Mouse (Mus musculus): ENCODE data around the gene Map2k5. TPM values are rescaled to one million over a fixed set of nuclear protein-coding genes. Genes with fewer than 3 reads are reported as not detected.

The Map2k5 gene
- polyA plus RNA-seq, 1 experiment from 2014 or later = 27.3 TPM

DNA sequence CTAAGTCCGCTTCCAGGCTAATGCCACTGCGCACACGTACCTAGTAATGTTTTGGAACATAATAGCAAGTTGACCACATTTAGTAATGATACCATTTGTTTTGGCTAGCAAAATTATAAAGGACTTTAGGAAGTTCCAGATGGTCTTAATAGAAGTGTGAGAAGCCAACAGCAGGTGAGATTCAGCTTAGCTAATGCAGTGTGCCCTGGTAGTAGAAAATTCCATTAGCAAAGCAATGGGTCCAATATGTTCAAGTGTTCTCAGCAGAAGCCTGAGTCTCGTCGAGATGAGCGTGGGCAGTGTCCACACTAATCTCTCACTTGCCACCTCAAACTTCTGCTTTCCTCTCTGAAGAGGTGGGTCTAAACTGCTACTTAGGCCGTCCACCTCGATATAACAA, 27.7 kb downstream of the Map2k5 start:
- Histone ChIP-seq H3K36me3 (ENCODE audit: control insufficient read depth, insufficient read depth, low read length) (no peaks in the 10 kb centered on the region), H3K4me2 (ENCODE audit: low read depth, low read length) (no peak overlapping the region), H3K9me3 (ENCODE audit: control insufficient read depth, low read length) (no peaks in the 10 kb centered on the region), H3K9ac (ENCODE audit: low read length) (no peak overlapping the region), H3K27ac (ENCODE audit: low read length) (no peak overlapping the region), H3K27me3 (ENCODE audit: control insufficient read depth, insufficient read depth, low read depth, low read length) (no peaks in the 10 kb centered on the region), H3K4me1 (replicated peaks; ENCODE audit: control insufficient read depth, insufficient read depth, low read length) (no peaks in the 10 kb centered on the region), H3K4me3 (ENCODE audit: low read length) (no peak overlapping the region)
- WGBS = 90% methylated on average over 8 of the region's 8 CpGs
- ATAC-seq (ENCODE audit: low read depth) = no peak

DNA sequence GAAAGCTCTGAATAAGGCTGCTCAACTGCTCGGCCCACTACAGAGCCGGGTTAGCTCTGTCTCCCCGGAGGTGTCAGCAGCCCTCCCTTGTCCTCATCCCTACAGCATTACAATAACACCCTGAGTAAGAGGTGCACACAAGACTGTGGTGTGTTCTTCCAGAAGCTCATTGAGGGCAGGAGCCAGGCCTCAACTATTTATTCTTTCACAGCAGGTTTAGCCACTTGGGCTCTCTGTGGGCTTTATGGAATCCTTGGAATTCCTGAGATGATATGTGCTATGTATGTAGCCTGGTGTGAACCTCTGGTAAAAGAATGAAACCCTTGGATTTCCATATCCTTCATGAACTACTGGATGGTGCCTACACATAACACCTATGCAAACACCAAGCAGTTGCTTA, 28.5 kb downstream of the Map2k5 start:
- ATAC-seq (ENCODE audit: low read depth) = no peak

DNA sequence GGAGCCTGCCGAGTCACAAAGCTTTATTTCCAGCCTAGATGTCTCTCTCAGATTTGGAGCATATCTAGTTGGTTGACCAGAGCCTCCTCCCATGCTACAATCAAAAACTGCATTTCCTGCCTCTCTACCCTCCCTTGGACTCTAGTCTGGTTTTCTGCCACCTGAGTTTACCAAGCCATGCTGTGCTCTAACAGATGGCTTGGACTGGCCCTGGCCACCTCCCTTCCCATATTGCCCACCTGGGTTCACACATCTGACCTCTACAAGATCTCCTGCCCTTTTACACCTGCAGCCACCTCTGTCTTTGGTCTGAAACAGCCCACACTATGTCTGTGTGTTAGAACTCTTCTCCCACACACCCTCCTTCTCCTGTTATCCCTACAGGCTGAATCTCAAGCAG, 29.6 kb downstream of the Map2k5 start:
- no peak overlapping the region for H3K9ac ChIP-seq (ENCODE audit: low read length)
- no peak for ATAC-seq (ENCODE audit: low read depth)
- H3K4me3 ChIP-seq (ENCODE audit: low read length) = no peak overlapping the region
- H3K4me2 ChIP-seq (ENCODE audit: low read depth, low read length) = no peak overlapping the region
- no peaks in the 10 kb centered on the region for H3K9me3 ChIP-seq (ENCODE audit: control insufficient read depth, low read length)
- 78% methylated on average over 1 of the region's 1 CpGs for WGBS
- H3K27me3 ChIP-seq (ENCODE audit: control insufficient read depth, insufficient read depth, low read depth, low read length) = no peaks in the 10 kb centered on the region
- H3K27ac ChIP-seq (ENCODE audit: low read length) = no peak overlapping the region
- H3K4me1 ChIP-seq (replicated peaks; ENCODE audit: control insufficient read depth, insufficient read depth, low read length) = no peaks in the 10 kb centered on the region
- H3K36me3 ChIP-seq (ENCODE audit: control insufficient read depth, insufficient read depth, low read length) = no peaks in the 10 kb centered on the region

More for the DNA sequence above, 28.5 kb downstream of the Map2k5 start:
- H3K4me3 ChIP-seq (ENCODE audit: low read length) = no peak overlapping the region
- H3K9me3 ChIP-seq (ENCODE audit: control insufficient read depth, low read length) = no peaks in the 10 kb centered on the region
- H3K27ac ChIP-seq (ENCODE audit: low read length) = no peak overlapping the region
- H3K36me3 ChIP-seq (ENCODE audit: control insufficient read depth, insufficient read depth, low read length) = no peaks in the 10 kb centered on the region
- no peaks in the 10 kb centered on the region for H3K27me3 ChIP-seq (ENCODE audit: control insufficient read depth, insufficient read depth, low read depth, low read length)
- 67% methylated on average over 3 of the region's 3 CpGs for WGBS
- no peak overlapping the region for H3K9ac ChIP-seq (ENCODE audit: low read length)
- H3K4me1 ChIP-seq (replicated peaks; ENCODE audit: control insufficient read depth, insufficient read depth, low read length) = no peaks in the 10 kb centered on the region
- H3K4me2 ChIP-seq (ENCODE audit: low read depth, low read length) = no peak overlapping the region

DNA sequence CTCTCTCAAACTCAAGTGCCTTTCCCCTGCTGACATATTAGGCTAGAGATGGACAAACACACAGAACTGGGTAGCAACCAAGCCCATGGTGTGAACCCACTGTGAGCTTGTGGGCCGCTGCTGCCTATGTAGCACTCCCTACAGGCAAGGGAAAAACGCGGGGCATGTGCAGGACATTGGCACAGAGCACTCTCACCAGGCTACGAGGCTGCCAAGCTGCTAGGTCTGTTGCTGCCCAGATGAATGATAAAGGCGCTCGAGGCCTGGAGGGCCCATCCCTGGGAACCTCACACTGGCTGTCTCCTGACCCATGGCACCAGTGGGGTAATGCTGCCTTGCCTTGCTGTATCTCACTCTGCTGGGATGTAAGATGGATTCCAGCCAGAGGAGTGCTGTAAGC, 31.7 kb downstream of the Map2k5 start:
- Histone ChIP-seq H3K9me3 (ENCODE audit: control insufficient read depth, low read length) (no peaks in the 10 kb centered on the region), H3K27ac (ENCODE audit: low read length) (no peak overlapping the region), H3K4me2 (ENCODE audit: low read depth, low read length) (no peak overlapping the region), H3K27me3 (ENCODE audit: control insufficient read depth, insufficient read depth, low read depth, low read length) (no peaks in the 10 kb centered on the region), H3K4me1 (replicated peaks; ENCODE audit: control insufficient read depth, insufficient read depth, low read length) (no peaks in the 10 kb centered on the region), H3K4me3 (ENCODE audit: low read length) (no peak overlapping the region), H3K36me3 (ENCODE audit: control insufficient read depth, insufficient read depth, low read length) (no peaks in the 10 kb centered on the region), H3K9ac (ENCODE audit: low read length) (no peak overlapping the region)
- ATAC-seq (ENCODE audit: low read depth) = no peak
- 83% methylated on average over 6 of the region's 6 CpGs for WGBS

DNA sequence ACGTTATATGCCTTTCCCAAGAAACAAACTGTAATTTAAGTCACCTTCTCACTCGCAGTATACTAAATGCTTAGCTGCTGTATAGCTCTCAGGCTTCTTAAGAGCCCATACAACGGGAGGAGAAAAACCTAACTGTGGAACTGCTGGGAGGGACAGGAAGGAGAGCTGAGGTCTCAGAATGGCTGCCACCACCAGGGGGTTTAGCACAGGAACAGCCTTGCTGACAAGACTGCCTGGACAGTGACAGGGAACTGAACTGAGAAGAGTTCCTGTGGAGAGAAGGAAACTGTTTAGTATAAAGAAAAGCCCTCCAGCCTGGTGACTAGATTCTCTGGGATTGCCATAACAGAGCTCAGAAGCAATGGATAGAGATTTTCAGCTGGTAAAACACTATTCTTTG, 35.9 kb downstream of the Map2k5 start:
- no peak for ATAC-seq (ENCODE audit: low read depth)
- Histone ChIP-seq H3K4me3 (ENCODE audit: low read length) (no peak overlapping the region), H3K27ac (ENCODE audit: low read length) (no peak overlapping the region), H3K36me3 (ENCODE audit: control insufficient read depth, insufficient read depth, low read length) (no peaks in the 10 kb centered on the region), H3K4me2 (ENCODE audit: low read depth, low read length) (no peak overlapping the region), H3K9me3 (ENCODE audit: control insufficient read depth, low read length) (no peaks in the 10 kb centered on the region), H3K4me1 (replicated peaks; ENCODE audit: control insufficient read depth, insufficient read depth, low read length) (no peaks in the 10 kb centered on the region), H3K27me3 (ENCODE audit: control insufficient read depth, insufficient read depth, low read depth, low read length) (no peaks in the 10 kb centered on the region), H3K9ac (ENCODE audit: low read length) (no peak overlapping the region)
- WGBS = 71% methylated on average over 3 of the region's 3 CpGs

DNA sequence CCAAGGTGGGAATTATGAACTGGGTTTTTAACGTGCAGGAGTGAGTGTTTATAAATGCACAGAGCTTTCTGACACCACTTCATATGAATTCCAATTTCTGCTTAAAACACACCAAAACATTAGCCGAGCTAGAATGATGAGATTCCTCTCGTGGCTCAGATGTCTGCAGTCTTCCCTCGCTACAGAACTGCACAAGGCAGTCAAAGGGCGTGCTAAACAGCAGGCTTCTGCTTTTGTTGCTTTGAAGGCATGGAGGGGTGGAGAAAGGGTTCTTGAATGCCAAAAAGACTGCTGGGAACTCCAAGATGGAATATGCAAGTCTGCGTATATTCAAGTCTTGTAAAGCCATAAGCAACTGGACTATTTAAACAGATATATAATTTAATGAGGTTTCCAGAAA, 38.4 kb downstream of the Map2k5 start:
- Histone ChIP-seq H3K27ac (ENCODE audit: low read length) (no peak overlapping the region), H3K4me2 (ENCODE audit: low read depth, low read length) (no peak overlapping the region), H3K36me3 (ENCODE audit: control insufficient read depth, insufficient read depth, low read length) (no peaks in the 10 kb centered on the region), H3K4me1 (replicated peaks; ENCODE audit: control insufficient read depth, insufficient read depth, low read length) (no peaks in the 10 kb centered on the region), H3K9ac (ENCODE audit: low read length) (no peak overlapping the region), H3K27me3 (ENCODE audit: control insufficient read depth, insufficient read depth, low read depth, low read length) (no peaks in the 10 kb centered on the region), H3K4me3 (ENCODE audit: low read length) (no peak overlapping the region), H3K9me3 (ENCODE audit: control insufficient read depth, low read length) (no peaks in the 10 kb centered on the region)
- whole genome bisulfite sequencing = 59% methylated on average over 6 of the region's 6 CpGs
- no peak for ATAC-seq (ENCODE audit: low read depth)

DNA sequence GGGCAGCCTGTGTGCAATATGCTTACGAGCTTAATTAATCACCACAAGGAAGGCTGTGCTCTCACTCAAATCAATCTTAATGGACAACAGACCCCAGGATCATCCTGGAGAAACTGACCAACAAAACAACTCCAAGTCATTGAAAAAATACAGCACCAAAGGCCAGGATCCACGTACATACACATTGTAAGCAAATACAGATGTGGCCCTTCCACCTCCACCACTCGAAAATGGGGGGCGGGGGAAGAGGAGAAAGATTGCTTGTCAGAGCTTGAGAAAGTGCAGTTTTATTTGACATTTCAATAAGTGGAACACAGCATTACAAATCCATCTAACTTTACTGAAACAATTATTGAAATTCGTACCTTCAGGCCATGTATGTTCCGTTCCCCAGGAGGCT, 39.0 kb downstream of the Map2k5 start:
- Histone ChIP-seq H3K27ac (ENCODE audit: low read length) (no peak overlapping the region), H3K4me3 (ENCODE audit: low read length) (no peak overlapping the region), H3K9ac (ENCODE audit: low read length) (no peak overlapping the region), H3K9me3 (ENCODE audit: control insufficient read depth, low read length) (no peaks in the 10 kb centered on the region), H3K36me3 (ENCODE audit: control insufficient read depth, insufficient read depth, low read length) (peaks cover 4% of the 10 kb centered on the region), H3K4me2 (ENCODE audit: low read depth, low read length) (no peak overlapping the region), H3K4me1 (replicated peaks; ENCODE audit: control insufficient read depth, insufficient read depth, low read length) (no peaks in the 10 kb centered on the region), H3K27me3 (ENCODE audit: control insufficient read depth, insufficient read depth, low read depth, low read length) (no peaks in the 10 kb centered on the region)
- no peak for ATAC-seq (ENCODE audit: low read depth)
- 77% methylated on average over 6 of the region's 6 CpGs for WGBS

DNA sequence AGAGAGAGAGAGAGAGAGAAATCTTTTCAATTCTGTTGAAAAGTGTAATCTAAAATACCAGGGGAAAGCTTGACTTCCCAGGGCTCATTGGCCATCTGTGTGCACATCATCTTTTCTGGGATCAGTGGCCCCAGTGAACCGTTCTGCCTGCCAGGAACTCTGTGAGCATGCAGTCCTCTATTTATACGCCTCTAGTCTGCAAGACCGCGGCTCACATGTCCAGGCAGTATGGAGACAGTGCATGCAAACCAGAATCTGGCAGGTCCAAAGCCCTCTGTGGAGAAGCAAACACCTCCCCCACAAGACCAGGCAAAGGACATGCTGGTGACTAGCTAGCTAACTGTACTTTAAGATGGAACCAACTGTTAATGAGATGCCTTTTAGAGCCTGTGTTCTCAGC, 41.9 kb downstream of the Map2k5 start:
- H3K27ac ChIP-seq (ENCODE audit: low read length) = no peak overlapping the region
- no peaks in the 10 kb centered on the region for H3K27me3 ChIP-seq (ENCODE audit: control insufficient read depth, insufficient read depth, low read depth, low read length)
- no peak overlapping the region for H3K4me2 ChIP-seq (ENCODE audit: low read depth, low read length)
- no peak overlapping the region for H3K4me3 ChIP-seq (ENCODE audit: low read length)
- no peak overlapping the region for H3K9ac ChIP-seq (ENCODE audit: low read length)
- no peaks in the 10 kb centered on the region for H3K4me1 ChIP-seq (replicated peaks; ENCODE audit: control insufficient read depth, insufficient read depth, low read length)
- WGBS = 94% methylated on average over 4 of the region's 4 CpGs
- H3K9me3 ChIP-seq (ENCODE audit: control insufficient read depth, low read length) = no peaks in the 10 kb centered on the region
- peaks cover 11% of the 10 kb centered on the region for H3K36me3 ChIP-seq (ENCODE audit: control insufficient read depth, insufficient read depth, low read length)
- ATAC-seq (ENCODE audit: low read depth) = no peak

DNA sequence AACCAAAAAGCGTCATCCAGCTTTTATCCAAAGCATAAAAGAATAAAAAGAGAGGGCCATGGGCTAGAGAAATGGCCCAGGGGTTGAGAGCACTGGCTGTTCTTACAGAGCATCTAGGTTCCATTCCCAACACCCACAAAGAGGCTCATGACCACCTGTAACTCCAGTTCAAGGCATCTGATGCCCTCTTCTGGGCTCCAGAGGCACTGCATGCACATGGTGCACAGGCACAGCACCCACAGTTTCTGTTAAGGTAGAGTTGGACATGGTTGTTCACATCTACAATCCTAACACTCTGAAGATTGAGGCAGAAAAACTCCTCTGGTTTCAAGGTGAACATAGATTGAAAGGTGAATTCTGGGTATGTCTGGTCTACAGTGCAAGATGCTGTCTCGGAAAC, 44.6 kb downstream of the Map2k5 start:
- Histone ChIP-seq H3K4me2 (ENCODE audit: low read depth, low read length) (no peak overlapping the region), H3K4me1 (replicated peaks; ENCODE audit: control insufficient read depth, insufficient read depth, low read length) (no peaks in the 10 kb centered on the region), H3K36me3 (ENCODE audit: control insufficient read depth, insufficient read depth, low read length) (peaks cover 11% of the 10 kb centered on the region), H3K27me3 (ENCODE audit: control insufficient read depth, insufficient read depth, low read depth, low read length) (no peaks in the 10 kb centered on the region), H3K9me3 (ENCODE audit: control insufficient read depth, low read length) (no peaks in the 10 kb centered on the region), H3K27ac (ENCODE audit: low read length) (no peak overlapping the region), H3K9ac (ENCODE audit: low read length) (no peak overlapping the region), H3K4me3 (ENCODE audit: low read length) (no peak overlapping the region)
- WGBS = 92% methylated on average over 2 of the region's 2 CpGs
- no peak for ATAC-seq (ENCODE audit: low read depth)

DNA sequence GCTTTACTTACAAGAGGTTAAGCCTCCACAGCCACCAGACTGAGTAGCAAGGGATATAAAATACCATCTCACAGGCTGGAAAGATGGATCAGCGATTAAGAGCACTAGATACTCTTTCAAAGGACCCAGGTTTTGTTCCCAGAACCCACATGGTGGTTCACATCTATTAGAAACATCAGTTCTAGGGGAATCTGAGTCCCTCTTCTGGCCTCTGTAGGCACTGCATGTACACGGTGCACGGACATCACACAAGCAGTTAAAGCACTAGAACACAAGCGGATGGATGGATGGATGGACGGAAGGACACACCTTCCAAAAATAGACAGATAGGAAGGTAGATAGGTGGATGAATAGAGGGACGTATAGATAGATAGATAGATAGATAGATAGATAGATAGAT, 46.5 kb downstream of the Map2k5 start:
- Histone ChIP-seq H3K9me3 (ENCODE audit: control insufficient read depth, low read length) (no peaks in the 10 kb centered on the region), H3K4me2 (ENCODE audit: low read depth, low read length) (no peak overlapping the region), H3K27me3 (ENCODE audit: control insufficient read depth, insufficient read depth, low read depth, low read length) (no peaks in the 10 kb centered on the region), H3K36me3 (ENCODE audit: control insufficient read depth, insufficient read depth, low read length) (peaks cover 11% of the 10 kb centered on the region), H3K9ac (ENCODE audit: low read length) (no peak overlapping the region), H3K4me1 (replicated peaks; ENCODE audit: control insufficient read depth, insufficient read depth, low read length) (no peaks in the 10 kb centered on the region), H3K4me3 (ENCODE audit: low read length) (no peak overlapping the region), H3K27ac (ENCODE audit: low read length) (no peak overlapping the region)
- ATAC-seq (ENCODE audit: low read depth) = no peak
- WGBS = 94% methylated on average over 6 of the region's 6 CpGs

Measured in lung, embryonic 16.5 days (tissue).